Mouse (Mus musculus): ENCODE data around the gene Rnf227. TPM values are rescaled to one million over a fixed set of nuclear protein-coding genes. Genes with fewer than 3 reads are reported as not detected.
A peak's percentile ranks its signal among the peaks of the same experiment; 100 is the strongest.

The Rnf227 gene
- polyA plus RNA-seq, 1 experiment: not detected

GRCm38 (mm10) chr11:69346441-69346840 is 6.2 kb downstream of the Rnf227 start:
- Histone ChIP-seq H3K4me3 (ENCODE audit: insufficient read depth, low read depth, low read length) (no peak overlapping the region), H3K27ac (ENCODE audit: insufficient read depth, low read depth, low read length) (no peak overlapping the region), H3K4me1 (ENCODE audit: control insufficient read depth, insufficient read depth, low read length) (no peaks in the 10 kb centered on the region; the same call in none of the 2 replicates)
- TF ChIP-seq POLR2A (IDR thresholded peaks at IDR 0.05; ENCODE audit: insufficient read depth, low read depth, low read length) (no peak), CTCF (IDR thresholded peaks at IDR 0.05; ENCODE audit: insufficient read depth, low read depth, low read length) (no peak)
- 91% methylated on average over 26 of the region's 26 CpGs for WGBS

GRCm38 (mm10) chr11:69356544-69356943 is 16.3 kb downstream of the Rnf227 start:
- Histone ChIP-seq H3K4me3 (ENCODE audit: insufficient read depth, low read depth, low read length) (no peak overlapping the region), H3K4me1 (ENCODE audit: control insufficient read depth, insufficient read depth, low read length) (peaks cover 7% of the 10 kb centered on the region), H3K27ac (ENCODE audit: insufficient read depth, low read depth, low read length) (no peak overlapping the region)
- TF ChIP-seq CTCF (IDR thresholded peaks at IDR 0.05; ENCODE audit: insufficient read depth, low read depth, low read length): no peak
- no peak for TF ChIP-seq POLR2A (IDR thresholded peaks at IDR 0.05; ENCODE audit: insufficient read depth, low read depth, low read length)
- WGBS: 91% methylated on average over 5 of the region's 5 CpGs

GRCm38 (mm10) chr11:69357690-69358089 is 17.4 kb downstream of the Rnf227 start:
- Histone ChIP-seq H3K4me3 (ENCODE audit: insufficient read depth, low read depth, low read length) (no peak overlapping the region), H3K27ac (ENCODE audit: insufficient read depth, low read depth, low read length) (no peak overlapping the region), H3K4me1 (ENCODE audit: control insufficient read depth, insufficient read depth, low read length) (peaks cover 10% of the 10 kb centered on the region)
- 90% methylated on average over 12 of the region's 12 CpGs for whole genome bisulfite sequencing
- no peak for TF ChIP-seq CTCF (IDR thresholded peaks at IDR 0.05; ENCODE audit: insufficient read depth, low read depth, low read length)

- no peak overlapping the region for H3K27ac ChIP-seq (ENCODE audit: insufficient read depth, low read depth, low read length)
- 35% methylated on average over 7 of the region's 7 CpGs for WGBS
Measured at GRCm38 (mm10) chr11:69362021-69362420, 21.8 kb downstream of the Rnf227 start.

GRCm38 (mm10) chr11:69362479-69362878 is 22.2 kb downstream of the Rnf227 start:
- no peak for TF ChIP-seq POLR2A (IDR thresholded peaks at IDR 0.05; ENCODE audit: insufficient read depth, low read depth, low read length)
- no peak for TF ChIP-seq CTCF (IDR thresholded peaks at IDR 0.05; ENCODE audit: insufficient read depth, low read depth, low read length)
- peaks cover 36% of the 10 kb centered on the region for H3K4me1 ChIP-seq (ENCODE audit: control insufficient read depth, insufficient read depth, low read length)
- 72% methylated on average over 2 of the region's 2 CpGs for WGBS
- no peak overlapping the region for H3K27ac ChIP-seq (ENCODE audit: insufficient read depth, low read depth, low read length)
- H3K4me3 ChIP-seq (ENCODE audit: insufficient read depth, low read depth, low read length): no peak overlapping the region

More at GRCm38 (mm10) chr11:69362021-69362420, 21.8 kb downstream of the Rnf227 start:
- peaks cover 36% of the 10 kb centered on the region for H3K4me1 ChIP-seq (ENCODE audit: control insufficient read depth, insufficient read depth, low read length)
- no peak overlapping the region for H3K4me3 ChIP-seq (ENCODE audit: insufficient read depth, low read depth, low read length)
- TF ChIP-seq CTCF (IDR thresholded peaks at IDR 0.05; ENCODE audit: insufficient read depth, low read depth, low read length) (no peak), POLR2A (IDR thresholded peaks at IDR 0.05; ENCODE audit: insufficient read depth, low read depth, low read length) (no peak)

GRCm38 (mm10) chr11:69364376-69364775 is 24.1 kb downstream of the Rnf227 start:
- TF ChIP-seq POLR2A (IDR thresholded peaks at IDR 0.05; ENCODE audit: insufficient read depth, low read depth, low read length) (no peak), CTCF (IDR thresholded peaks at IDR 0.05; ENCODE audit: insufficient read depth, low read depth, low read length) (no peak)
- Histone ChIP-seq H3K27ac (ENCODE audit: insufficient read depth, low read depth, low read length) (peak overlapping the region; percentile 85), H3K4me1 (ENCODE audit: control insufficient read depth, insufficient read depth, low read length) (peaks cover 39% of the 10 kb centered on the region), H3K4me3 (ENCODE audit: insufficient read depth, low read depth, low read length) (no peak overlapping the region)
- WGBS: 7% methylated on average over 8 of the region's 8 CpGs

- Histone ChIP-seq H3K27ac (ENCODE audit: insufficient read depth, low read depth, low read length) (peak overlapping the region; percentile 85), H3K4me1 (ENCODE audit: control insufficient read depth, insufficient read depth, low read length) (peaks cover 39% of the 10 kb centered on the region), H3K4me3 (ENCODE audit: insufficient read depth, low read depth, low read length) (peak overlapping the region; percentile 39)
- 0% methylated on average over 6 of the region's 6 CpGs for WGBS
- TF ChIP-seq POLR2A (IDR thresholded peaks at IDR 0.05; ENCODE audit: insufficient read depth, low read depth, low read length): no peak
- no peak for TF ChIP-seq CTCF (IDR thresholded peaks at IDR 0.05; ENCODE audit: insufficient read depth, low read depth, low read length)
Measured at GRCm38 (mm10) chr11:69364910-69365309, 24.6 kb downstream of the Rnf227 start.

- WGBS: 16% methylated on average over 6 of the region's 6 CpGs
- peak overlapping the region; percentile 85 for H3K27ac ChIP-seq (ENCODE audit: insufficient read depth, low read depth, low read length)
- H3K4me1 ChIP-seq (ENCODE audit: control insufficient read depth, insufficient read depth, low read length): peaks cover 39% of the 10 kb centered on the region
- H3K4me3 ChIP-seq (ENCODE audit: insufficient read depth, low read depth, low read length): peak overlapping the region; percentile 39
- no peak for TF ChIP-seq CTCF (IDR thresholded peaks at IDR 0.05; ENCODE audit: insufficient read depth, low read depth, low read length)
- no peak for TF ChIP-seq POLR2A (IDR thresholded peaks at IDR 0.05; ENCODE audit: insufficient read depth, low read depth, low read length)
Measured at GRCm38 (mm10) chr11:69365722-69366121, 25.5 kb downstream of the Rnf227 start.

GRCm38 (mm10) chr11:69366157-69366854 is 26.0 kb downstream of the Rnf227 start:
- H3K4me1 ChIP-seq (ENCODE audit: control insufficient read depth, insufficient read depth, low read length): peaks cover 39% of the 10 kb centered on the region
- under 1% methylated on average over 26 of the region's 26 CpGs for WGBS
- peak overlapping the region; percentile 85 for H3K27ac ChIP-seq (ENCODE audit: insufficient read depth, low read depth, low read length)
- peak; percentile 58 for TF ChIP-seq POLR2A (IDR thresholded peaks at IDR 0.05; ENCODE audit: insufficient read depth, low read depth, low read length)
- TF ChIP-seq CTCF (IDR thresholded peaks at IDR 0.05; ENCODE audit: insufficient read depth, low read depth, low read length): no peak
- peak overlapping the region; percentile 39 for H3K4me3 ChIP-seq (ENCODE audit: insufficient read depth, low read depth, low read length)

Data from olfactory bulb, adult 2 months (tissue).